Mouse (Mus musculus) liver, embryonic 11.5 days (tissue): ENCODE data around the gene Dnase1l3. TPM values are rescaled to one million over a fixed set of nuclear protein-coding genes. Genes with fewer than 3 reads are reported as not detected.

ENCODE experiments used
- ATAC-seq: fragments of 200-750 bp; cut with Nextera tagmentation; replicated peaks from 2 replicates; pipeline ENCODE4 v1.8.0; 2017; ENCODE audit warnings: moderate number of reproducible peaks, mild to moderate bottlenecking, moderate TSS enrichment, moderate library complexity; ENCODE audit not compliant: low FRiP score
- DNase-seq: peaks from one replicate; pipeline ENCODE4 v3.0.0-alpha.2; 2017; ENCODE audit warnings: low spot score
- H3K27ac ChIP-seq: fragments of 300-500 bp; sonication (generic); 2 replicates; pipeline ENCODE4 v1.5.1; 2014; ENCODE audit warnings: mild to moderate bottlenecking, low read depth, low read length, control low read depth
- H3K27me3 ChIP-seq: fragments of 300-500 bp; sonication (generic); replicated peaks from 2 replicates; pipeline ENCODE4 v1.6.1; 2014; ENCODE audit warnings: low read length, mixed read lengths; ENCODE audit not compliant: control insufficient read depth, insufficient read depth
- H3K36me3 ChIP-seq: fragments of 300-500 bp; sonication (generic); 2 replicates; pipeline ENCODE4 v1.6.1; 2014; ENCODE audit warnings: mild to moderate bottlenecking, low read length, moderate library complexity, mixed read lengths; ENCODE audit not compliant: control insufficient read depth, insufficient read depth
- H3K4me1 ChIP-seq: fragments of 300-500 bp; sonication (generic); replicated peaks from 2 replicates; pipeline ENCODE4 v1.6.1; 2014; ENCODE audit warnings: low read length, mixed read lengths; ENCODE audit not compliant: control insufficient read depth, insufficient read depth
- H3K4me2 ChIP-seq: fragments of 300-500 bp; sonication (generic); 2 replicates; pipeline ENCODE4 v1.6.1; 2014; ENCODE audit warnings: mild to moderate bottlenecking, control low read depth, moderate library complexity
- H3K4me3 ChIP-seq: fragments of 300-500 bp; sonication (generic); 2 replicates; pipeline ENCODE4 v1.5.1; 2014; ENCODE audit warnings: low read depth, low read length, control low read depth
- H3K9ac ChIP-seq: fragments of 300-500 bp; sonication (generic); 2 replicates; pipeline ENCODE4 v1.6.1; 2014; ENCODE audit warnings: low read depth, low read length, control low read depth
- H3K9me3 ChIP-seq: fragments of 300-500 bp; sonication (generic); 2 replicates; pipeline ENCODE4 v1.6.1; 2016; ENCODE audit warnings: low read length, inconsistent platforms, mixed read lengths; ENCODE audit not compliant: control insufficient read depth
- WGBS: fragments of 180-500 bp; shearing (Covaris S2); extraction: QIAGEN DNeasy Blood & Tissue Kit; methylation state at CpG from one replicate; pipeline ENCODE4 v1.1.7; 2014; 5-methylcytosine and 5-hydroxymethylcytosine counted together
- polyA plus RNA-seq: library from polyadenylated mRNA; unstranded; fragments of >200 nt; fragmentation: Nextera tagmentation; extraction: Ambion mirVana; gene quantifications from 2 replicates; pipeline ENCODE4 v1.2.1, GENCODE M21; 2014

The Dnase1l3 gene
- polyA plus RNA-seq, 1 experiment from 2014 or later: 0.73 TPM

GRCm38 (mm10) chr14:8020546-8020945 is 26.2 kb upstream of the Dnase1l3 start:
- Histone ChIP-seq H3K4me2 (no peak overlapping the region), H3K36me3 (no peaks in the 10 kb centered on the region), H3K4me1 (peaks cover 8% of the 10 kb centered on the region), H3K27ac (no peak overlapping the region), H3K27me3 (no peaks in the 10 kb centered on the region), H3K9ac (no peak overlapping the region), H3K4me3 (no peak overlapping the region), H3K9me3 (no peaks in the 10 kb centered on the region)
- no peak for DNase-seq
- no peak for ATAC-seq
- WGBS: 81% methylated on average over 7 of the region's 7 CpGs

- ATAC-seq (no peak), DNase-seq (no peak)
- Histone ChIP-seq H3K4me3 (no peak overlapping the region), H3K4me2 (no peak overlapping the region), H3K4me1 (peaks cover 8% of the 10 kb centered on the region), H3K27ac (no peak overlapping the region), H3K9me3 (no peaks in the 10 kb centered on the region), H3K36me3 (no peaks in the 10 kb centered on the region), H3K9ac (no peak overlapping the region), H3K27me3 (no peaks in the 10 kb centered on the region)
- 92% methylated on average over 1 of the region's 1 CpGs for WGBS
These were observed 25.6 kb upstream of the Dnase1l3 start for GRCm38 (mm10) chr14:8020011-8020410.

GRCm38 (mm10) chr14:8016951-8017350 is 22.6 kb upstream of the Dnase1l3 start:
- peak overlapping the region; percentile 18 for H3K4me2 ChIP-seq
- DNase-seq: no peak

GRCm38 (mm10) chr14:8016276-8016675 is 21.9 kb upstream of the Dnase1l3 start:
- H3K4me1 ChIP-seq: peaks cover 8% of the 10 kb centered on the region
- no peak overlapping the region for H3K9ac ChIP-seq
- DNase-seq (no peak), ATAC-seq (peak; percentile 81)
- no peaks in the 10 kb centered on the region for H3K9me3 ChIP-seq
- no peaks in the 10 kb centered on the region for H3K36me3 ChIP-seq
- H3K27me3 ChIP-seq: no peaks in the 10 kb centered on the region
- 66% methylated on average over 6 of the region's 6 CpGs for WGBS
- peak overlapping the region; percentile 18 for H3K4me2 ChIP-seq
- H3K27ac ChIP-seq: peak overlapping the region; percentile 7; the same call in 1 of the 2 replicates
- H3K4me3 ChIP-seq: no peak overlapping the region

More at GRCm38 (mm10) chr14:8016951-8017350, 22.6 kb upstream of the Dnase1l3 start:
- Histone ChIP-seq H3K36me3 (no peaks in the 10 kb centered on the region), H3K27ac (peak overlapping the region; percentile 7; the same call in 1 of the 2 replicates), H3K9me3 (no peaks in the 10 kb centered on the region), H3K4me1 (peaks cover 8% of the 10 kb centered on the region), H3K4me3 (no peak overlapping the region), H3K9ac (no peak overlapping the region), H3K27me3 (no peaks in the 10 kb centered on the region)
- WGBS: 74% methylated on average over 1 of the region's 1 CpGs
- ATAC-seq: peak; percentile 87

GRCm38 (mm10) chr14:8015756-8016155 is 21.4 kb upstream of the Dnase1l3 start:
- no peak overlapping the region for H3K4me2 ChIP-seq
- H3K9me3 ChIP-seq: no peaks in the 10 kb centered on the region
- peaks cover 8% of the 10 kb centered on the region for H3K4me1 ChIP-seq
- ATAC-seq (no peak), DNase-seq (no peak)
- no peaks in the 10 kb centered on the region for H3K27me3 ChIP-seq
- no peak overlapping the region for H3K27ac ChIP-seq
- 91% methylated on average over 6 of the region's 6 CpGs for WGBS
- H3K9ac ChIP-seq: no peak overlapping the region
- no peaks in the 10 kb centered on the region for H3K36me3 ChIP-seq
- no peak overlapping the region for H3K4me3 ChIP-seq

- Histone ChIP-seq H3K36me3 (no peaks in the 10 kb centered on the region), H3K27me3 (no peaks in the 10 kb centered on the region), H3K9me3 (no peaks in the 10 kb centered on the region), H3K4me3 (no peak overlapping the region), H3K4me2 (no peak overlapping the region), H3K4me1 (peaks cover 5% of the 10 kb centered on the region), H3K9ac (no peak overlapping the region), H3K27ac (no peak overlapping the region)
- WGBS: 80% methylated on average over 6 of the region's 6 CpGs
- DNase-seq: no peak
- no peak for ATAC-seq
These were observed 17.6 kb upstream of the Dnase1l3 start for GRCm38 (mm10) chr14:8011938-8012337.

- Histone ChIP-seq H3K36me3 (no peaks in the 10 kb centered on the region), H3K27me3 (no peaks in the 10 kb centered on the region), H3K9ac (no peak overlapping the region), H3K4me3 (no peak overlapping the region), H3K9me3 (no peaks in the 10 kb centered on the region), H3K4me2 (no peak overlapping the region), H3K4me1 (no peaks in the 10 kb centered on the region; the same call in 1 of the 2 replicates), H3K27ac (no peak overlapping the region)
- WGBS: 79% methylated on average over 2 of the region's 2 CpGs
- DNase-seq (no peak), ATAC-seq (no peak)
These were observed 16.9 kb upstream of the Dnase1l3 start for GRCm38 (mm10) chr14:8011297-8011696.

GRCm38 (mm10) chr14:8007923-8008322 is 13.6 kb upstream of the Dnase1l3 start:
- no peaks in the 10 kb centered on the region; the same call in none of the 2 replicates for H3K4me1 ChIP-seq
- no peak overlapping the region for H3K4me3 ChIP-seq
- no peak overlapping the region for H3K4me2 ChIP-seq
- WGBS: 83% methylated on average over 10 of the region's 10 CpGs
- no peak overlapping the region for H3K27ac ChIP-seq
- no peak overlapping the region for H3K9ac ChIP-seq
- H3K36me3 ChIP-seq: no peaks in the 10 kb centered on the region
- no peak for DNase-seq
- H3K27me3 ChIP-seq: peaks cover 3% of the 10 kb centered on the region
- H3K9me3 ChIP-seq: no peaks in the 10 kb centered on the region
- no peak for ATAC-seq

- no peak overlapping the region for H3K4me3 ChIP-seq
- no peaks in the 10 kb centered on the region for H3K9me3 ChIP-seq
- H3K36me3 ChIP-seq: no peaks in the 10 kb centered on the region
- no peak overlapping the region for H3K4me2 ChIP-seq
- ATAC-seq (no peak), DNase-seq (no peak)
- H3K27ac ChIP-seq: no peak overlapping the region
- H3K27me3 ChIP-seq: peaks cover 8% of the 10 kb centered on the region
- H3K9ac ChIP-seq: no peak overlapping the region
- H3K4me1 ChIP-seq: no peaks in the 10 kb centered on the region; the same call in none of the 2 replicates
- 80% methylated on average over 2 of the region's 2 CpGs for WGBS
These were observed 13.1 kb upstream of the Dnase1l3 start for GRCm38 (mm10) chr14:8007486-8007885.
